Mouse (Mus musculus): ENCODE data around the gene Sass6.
"Not testable (repeated sequence)": the region's sequence is repeated elsewhere in the genome, so short reads cannot be mapped to it uniquely, and the experiment has no call there.

Gene Sass6

GRCm38 (mm10) chr3:116594728-116595602 lies at the start of gene Sass6:
Gene Sass6 (plus strand): TSS chr3:116594982.
- peak; percentile 98 for DNase-seq (ENCODE audit: low spot score)

DNA sequence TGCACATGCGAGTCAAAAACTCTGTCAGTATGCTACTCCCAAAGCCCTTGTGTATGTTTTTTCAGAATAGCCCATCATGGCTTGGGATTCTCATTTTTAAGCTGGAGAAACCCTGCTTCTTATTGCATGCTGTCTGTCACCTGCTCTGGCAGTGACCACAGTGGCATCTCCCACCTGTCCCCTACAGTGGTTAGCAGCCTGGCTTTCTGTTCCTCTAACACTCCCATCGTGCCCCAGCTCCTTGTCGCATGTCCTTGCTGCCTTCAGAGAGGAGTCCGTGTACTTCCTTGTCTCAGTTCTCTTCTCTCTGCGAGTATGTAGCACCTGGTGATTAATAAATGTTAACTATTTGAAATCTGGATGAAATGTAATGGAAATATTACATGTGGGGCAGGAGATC lies 47.4 kb upstream of the Sass6 start:
- no peak for DNase-seq (ENCODE audit: low spot score)

DNA sequence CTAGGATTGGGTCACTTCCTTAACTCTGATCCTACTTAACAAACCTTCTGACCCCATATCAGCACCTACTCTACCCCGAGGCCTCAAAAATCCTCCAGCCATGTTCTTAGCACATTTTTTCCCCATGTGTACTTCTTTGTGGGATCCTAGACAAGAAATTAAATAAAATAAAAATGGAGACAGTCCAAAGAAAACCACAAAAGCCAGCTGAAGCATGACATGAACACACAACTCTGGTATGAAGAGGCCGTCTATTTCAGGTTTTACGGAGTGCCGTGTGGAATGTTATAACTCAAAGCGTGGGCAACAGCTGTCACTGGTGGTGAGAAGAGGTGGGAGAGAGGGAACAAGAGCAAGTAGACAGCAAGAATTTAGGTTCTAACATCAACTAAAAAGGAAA lies 43.4 kb upstream of the Sass6 start:
- no peak for DNase-seq (ENCODE audit: low spot score)

GRCm38 (mm10) chr3:116561315-116561714 lies 33.5 kb upstream of the Sass6 start:
- not testable (repeated sequence) for DNase-seq (ENCODE audit: low spot score)

GRCm38 (mm10) chr3:116562408-116563094 lies 32.2 kb upstream of the Sass6 start, which contains the start of gene Lrrc39:
Gene Lrrc39 (plus strand): TSS chr3:116562973.
- DNase-seq (ENCODE audit: low spot score): no peak

DNA sequence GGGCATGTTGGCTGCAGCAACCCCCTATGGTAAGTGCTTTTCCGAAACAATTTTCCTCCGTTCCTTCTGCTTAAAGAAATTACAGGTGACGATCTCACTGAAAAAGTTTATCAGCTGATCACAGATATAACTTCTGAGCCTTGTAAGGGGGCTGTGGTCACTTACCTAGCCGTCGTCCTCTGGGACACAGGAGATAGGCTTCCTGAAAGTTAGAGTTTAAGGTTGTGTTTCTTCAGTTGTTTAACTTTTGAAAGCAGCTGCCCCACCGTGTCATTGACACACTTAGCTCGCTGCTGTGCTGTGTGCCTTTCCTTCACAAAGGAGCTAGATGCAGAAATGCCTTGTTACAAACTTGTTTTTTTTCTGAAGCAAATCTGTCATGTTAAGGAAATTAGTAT lies 31.7 kb upstream of the Sass6 start:
- no peak for DNase-seq (ENCODE audit: low spot score)

DNA sequence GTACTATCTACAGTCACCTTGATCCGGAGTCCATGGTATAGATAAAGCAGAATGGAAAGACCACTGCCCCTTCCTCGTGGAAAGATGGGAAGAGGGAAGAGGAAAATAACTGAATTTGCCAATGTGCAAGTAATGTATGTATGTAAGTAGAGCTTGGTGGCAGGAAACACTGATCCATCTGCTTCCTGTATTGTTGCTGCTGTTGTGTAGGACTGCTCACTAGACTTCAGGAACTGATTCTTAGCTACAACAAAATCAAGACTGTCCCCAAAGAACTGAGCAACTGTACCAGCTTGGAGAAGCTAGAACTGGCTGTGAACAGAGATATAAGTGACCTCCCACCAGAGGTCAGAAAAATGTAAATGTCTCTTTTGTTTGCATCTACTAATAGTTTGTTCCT lies 24.2 kb upstream of the Sass6 start:
- DNase-seq (ENCODE audit: low spot score): no peak

GRCm38 (mm10) chr3:116577286-116577685 lies 17.5 kb upstream of the Sass6 start:
- no peak for DNase-seq (ENCODE audit: low spot score)

DNA sequence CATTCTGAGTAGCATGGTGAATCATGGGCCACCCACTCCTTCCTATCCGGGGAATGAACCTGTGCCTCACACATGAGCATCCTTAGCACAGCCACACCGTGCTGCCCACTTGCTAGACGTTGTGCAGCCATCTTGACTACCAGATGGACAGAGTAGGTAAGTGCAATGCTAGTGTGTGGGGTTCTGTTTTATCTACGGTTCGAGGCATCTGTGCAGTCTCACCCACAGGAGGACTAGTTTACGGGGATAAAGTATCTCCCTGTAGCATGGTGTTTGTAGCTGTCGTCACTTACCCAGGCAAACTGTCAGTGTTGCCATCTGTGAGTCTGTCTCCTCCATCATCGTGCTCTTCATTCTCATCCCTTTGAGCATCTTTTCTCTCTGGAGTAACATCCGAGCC lies 12.6 kb upstream of the Sass6 start:
- DNase-seq (ENCODE audit: low spot score): no peak

DNA sequence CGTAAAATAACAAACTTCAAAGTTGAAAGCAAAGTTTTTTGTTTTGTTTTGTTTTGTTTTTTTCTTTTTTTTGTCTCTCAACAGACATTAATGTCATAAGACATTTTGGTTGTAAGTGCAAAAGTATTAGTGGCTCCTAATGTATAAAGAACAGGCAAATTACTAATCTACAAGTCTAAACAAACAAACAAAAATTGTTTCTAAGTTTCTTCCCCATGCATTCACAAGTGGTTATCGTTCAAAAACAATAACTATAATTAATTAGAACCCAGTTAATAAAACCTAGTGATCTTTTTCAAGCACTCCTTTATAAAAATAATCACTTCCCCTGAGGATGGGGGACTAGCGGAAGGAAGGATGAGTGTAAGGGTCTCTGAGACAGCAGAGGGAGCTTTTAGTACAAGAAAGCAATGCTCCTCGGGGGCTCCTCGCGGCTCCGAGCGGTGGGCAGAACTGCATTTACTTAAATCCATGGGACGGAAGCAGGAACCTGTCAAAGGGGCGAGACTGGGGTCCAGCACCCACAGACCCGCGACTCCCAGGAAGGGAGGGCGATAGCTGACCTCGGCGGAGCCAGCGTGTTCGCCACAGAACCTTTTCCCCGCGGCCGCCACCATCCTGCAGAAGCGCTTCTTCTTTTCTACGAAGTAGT lies 580 bp upstream of the Sass6 start:
- no peak for DNase-seq (ENCODE audit: low spot score)

GRCm38 (mm10) chr3:116595603-116595991 lies 815 bp downstream of the Sass6 start:
- no peak for DNase-seq (ENCODE audit: low spot score)

- no peak for DNase-seq (ENCODE audit: low spot score)
Observed at GRCm38 (mm10) chr3:116599705-116600104, 4.9 kb downstream of the Sass6 start.

GRCm38 (mm10) chr3:116601005-116601404 lies 6.2 kb downstream of the Sass6 start:
- no peak for DNase-seq (ENCODE audit: low spot score)

DNA sequence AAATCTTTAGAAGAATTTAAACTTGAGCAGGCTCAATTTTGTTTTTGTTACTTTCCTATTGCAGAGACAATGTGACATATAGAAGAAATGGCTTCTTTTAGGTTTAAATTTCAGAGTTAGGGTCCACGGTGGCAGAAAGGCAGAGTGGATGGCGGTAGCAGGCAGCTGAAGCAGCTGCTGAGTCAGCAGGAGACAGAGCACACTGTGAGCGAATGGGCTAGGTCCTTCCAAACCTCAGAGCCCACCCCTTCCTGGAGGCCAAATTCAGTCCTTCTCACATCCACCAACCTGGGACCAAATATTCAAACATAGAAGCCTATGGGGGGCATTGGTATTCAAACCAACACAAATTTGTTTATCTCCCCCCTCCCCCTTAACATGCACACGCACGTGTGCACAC lies 7.0 kb downstream of the Sass6 start:
- no peak for DNase-seq (ENCODE audit: low spot score)

DNA sequence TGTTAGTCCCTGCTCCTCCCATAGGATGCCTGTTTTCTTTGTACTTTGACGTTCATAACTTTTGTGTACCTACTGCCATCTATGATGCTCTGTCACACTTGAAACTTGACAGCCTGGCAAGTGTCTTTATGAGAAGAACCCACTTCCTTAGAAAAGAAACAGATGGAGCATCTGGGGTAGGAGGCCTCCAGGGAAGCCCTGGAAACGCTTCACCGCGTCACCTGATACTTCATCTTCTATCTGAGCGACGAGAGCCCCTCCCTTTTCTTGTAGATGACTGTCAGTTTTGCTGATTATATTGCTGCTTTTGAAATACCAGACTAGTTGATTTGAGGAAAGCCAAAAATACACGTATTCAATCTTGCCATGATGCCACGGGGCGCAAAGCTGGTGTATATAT lies 9.8 kb downstream of the Sass6 start:
- no peak for DNase-seq (ENCODE audit: low spot score)

GRCm38 (mm10) chr3:116614295-116614892 lies 19.6 kb downstream of the Sass6 start, which contains the start of gene Trmt13:
Gene Trmt13 (minus strand): TSS chr3:116614587.
- DNase-seq (ENCODE audit: low spot score): no peak

GRCm38 (mm10) chr3:116615318-116616068 lies 20.7 kb downstream of the Sass6 start:
- no peak for DNase-seq (ENCODE audit: low spot score)

DNA sequence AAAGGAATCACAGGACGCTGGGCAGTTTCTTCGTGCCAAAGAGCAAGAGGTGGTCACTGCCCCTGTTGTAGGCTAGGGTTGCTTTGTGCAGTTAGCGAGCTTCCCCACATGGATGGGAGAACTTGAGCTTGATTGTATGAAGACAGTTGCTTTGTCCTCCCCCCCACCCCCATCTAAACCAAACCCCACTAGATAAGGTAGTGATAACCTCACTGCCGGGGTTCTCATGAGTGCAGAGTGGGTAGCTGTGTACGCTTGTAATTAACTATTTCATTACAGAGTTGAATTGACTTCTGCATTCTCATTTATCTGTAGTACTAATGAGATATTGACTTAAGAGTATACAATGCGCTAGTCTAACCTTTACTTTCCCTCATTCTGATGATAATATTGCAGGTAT lies 24.1 kb downstream of the Sass6 start:
- no peak for DNase-seq (ENCODE audit: low spot score)

DNA sequence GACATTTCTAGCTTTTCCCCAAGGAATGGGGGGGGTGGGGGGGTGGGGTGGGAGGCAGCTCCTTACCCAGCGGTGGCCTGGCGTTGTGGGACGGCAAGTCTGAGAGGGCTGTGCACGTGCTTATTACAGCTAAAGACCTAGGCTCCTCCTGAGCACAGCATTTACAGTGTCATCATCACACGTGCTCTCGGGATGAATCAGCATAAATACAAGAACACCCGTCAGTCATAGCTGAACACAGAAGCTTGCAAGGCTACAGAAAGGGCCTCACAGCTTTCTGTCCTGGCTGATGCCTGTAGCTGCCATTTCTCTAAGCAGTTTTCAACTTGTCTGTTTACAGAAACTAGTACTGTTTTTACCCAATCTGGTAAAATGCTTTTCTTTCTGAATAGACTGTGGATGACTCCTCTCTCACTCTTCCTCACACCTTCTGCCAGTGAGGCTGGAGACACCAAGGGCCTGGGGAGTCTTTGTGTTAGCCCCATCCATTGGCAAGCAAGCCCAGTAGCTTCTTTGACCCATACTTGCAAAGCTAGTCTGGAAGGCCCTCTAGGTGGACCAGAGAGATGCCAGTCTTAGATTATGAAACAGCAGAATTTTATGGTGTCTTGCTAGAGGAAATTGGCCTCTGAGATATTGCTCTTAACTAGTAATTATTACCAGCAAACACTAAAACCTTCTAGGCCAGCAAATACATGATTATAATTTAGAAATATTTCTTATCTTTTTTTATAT lies 26.0 kb downstream of the Sass6 start:
- no peak for DNase-seq (ENCODE audit: low spot score)

DNA sequence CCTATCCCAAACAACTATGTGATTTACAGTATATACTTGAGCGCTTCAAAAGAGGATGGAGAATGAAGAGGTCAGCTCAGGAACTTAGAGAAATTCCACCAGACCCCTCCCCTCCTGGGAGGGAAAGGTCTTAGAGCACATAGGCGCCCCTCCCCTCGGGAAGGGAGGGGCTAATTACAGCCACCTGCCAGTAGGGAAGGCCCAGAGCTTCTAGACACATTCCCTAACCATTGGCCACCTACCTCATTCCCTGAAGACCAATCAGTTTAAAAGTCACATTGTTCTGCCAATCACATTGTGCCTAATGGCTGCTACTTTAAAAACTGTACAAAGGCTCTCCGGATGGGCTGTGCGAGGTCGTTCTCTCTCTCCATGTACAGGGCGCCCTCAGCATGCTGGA lies 27.9 kb downstream of the Sass6 start:
- DNase-seq (ENCODE audit: low spot score): no peak

DNA sequence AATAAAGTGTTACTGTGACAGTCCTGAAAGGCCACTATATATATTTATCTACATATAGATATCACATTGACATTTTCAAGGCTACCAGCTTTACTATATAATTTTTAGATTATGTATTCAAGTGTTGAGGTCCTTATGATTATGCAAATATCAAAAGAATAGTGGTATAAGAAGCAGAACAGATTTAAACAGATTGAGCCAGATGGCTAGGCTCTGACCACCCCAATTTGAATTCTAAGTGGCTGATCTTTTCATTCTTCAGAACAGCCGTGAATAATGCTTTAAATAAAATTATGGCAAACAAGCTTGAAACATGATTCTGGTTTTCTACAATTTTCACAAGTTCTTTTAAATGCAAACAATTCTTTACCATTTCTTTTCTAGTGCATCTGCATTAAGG lies 36.7 kb downstream of the Sass6 start:
- no peak for DNase-seq (ENCODE audit: low spot score)

Measured in ovary, postnatal 10 days (tissue).